Mouse (Mus musculus) testis, adult 2 months (tissue): ENCODE measurements around the gene Ctso. TPM values are rescaled to one million over a fixed set of nuclear protein-coding genes. Genes with fewer than 3 reads are reported as not detected.

Source experiments
- H3K27ac ChIP-seq: fragments of 200-500 bp; 2 replicates; pipeline ENCODE4 v1.5.1; 2012; ENCODE audit warnings: low read depth, low read length; ENCODE audit not compliant: control insufficient read depth, insufficient read depth
- H3K27me3 ChIP-seq: fragments of 200-500 bp; 2 replicates; pipeline ENCODE4 v1.6.1; 2012; ENCODE audit warnings: mild to moderate bottlenecking, low read length, moderate library complexity; ENCODE audit not compliant: control insufficient read depth, insufficient read depth
- H3K36me3 ChIP-seq: fragments of 200-500 bp; 2 replicates; pipeline ENCODE4 v1.6.1; 2012; ENCODE audit warnings: mild to moderate bottlenecking, low read length; ENCODE audit not compliant: control insufficient read depth, insufficient read depth
- H3K4me1 ChIP-seq: fragments of 200-500 bp; 2 replicates; pipeline ENCODE4 v1.6.1; 2012; ENCODE audit warnings: low read length; ENCODE audit not compliant: control insufficient read depth, insufficient read depth
- H3K4me3 ChIP-seq: fragments of 200-500 bp; 2 replicates; pipeline ENCODE4 v1.5.1; 2012; ENCODE audit warnings: low read depth, mild to moderate bottlenecking, low read length, moderate library complexity, mixed read lengths; ENCODE audit not compliant: control insufficient read depth
- CTCF ChIP-seq: fragments of 200-500 bp; IDR thresholded peaks from 2 replicates; pipeline ENCODE4 v1.5.1; 2012; ENCODE audit warnings: low read depth, mild to moderate bottlenecking, inconsistent platforms, low read length, moderate library complexity; ENCODE audit not compliant: control insufficient read depth, insufficient read depth, insufficient replicate concordance
- POLR2A ChIP-seq: fragments of 200-500 bp; IDR thresholded peaks from 2 replicates; pipeline ENCODE4 v1.6.1; 2012; ENCODE audit warnings: low read depth, mild to moderate bottlenecking, inconsistent platforms, low read length, moderate library complexity; ENCODE audit not compliant: control insufficient read depth
- polyA plus RNA-seq: library from polyadenylated mRNA; depleted of rRNA; stranded (reverse); fragments of >200 nt; gene quantifications from 2 replicates; pipeline ENCODE4 v1.2.3, GENCODE M21; 2012; rRNA removed

Ctso gene
- polyA plus RNA-seq = 3.3 and 4.0 TPM in 2 replicates

DNA sequence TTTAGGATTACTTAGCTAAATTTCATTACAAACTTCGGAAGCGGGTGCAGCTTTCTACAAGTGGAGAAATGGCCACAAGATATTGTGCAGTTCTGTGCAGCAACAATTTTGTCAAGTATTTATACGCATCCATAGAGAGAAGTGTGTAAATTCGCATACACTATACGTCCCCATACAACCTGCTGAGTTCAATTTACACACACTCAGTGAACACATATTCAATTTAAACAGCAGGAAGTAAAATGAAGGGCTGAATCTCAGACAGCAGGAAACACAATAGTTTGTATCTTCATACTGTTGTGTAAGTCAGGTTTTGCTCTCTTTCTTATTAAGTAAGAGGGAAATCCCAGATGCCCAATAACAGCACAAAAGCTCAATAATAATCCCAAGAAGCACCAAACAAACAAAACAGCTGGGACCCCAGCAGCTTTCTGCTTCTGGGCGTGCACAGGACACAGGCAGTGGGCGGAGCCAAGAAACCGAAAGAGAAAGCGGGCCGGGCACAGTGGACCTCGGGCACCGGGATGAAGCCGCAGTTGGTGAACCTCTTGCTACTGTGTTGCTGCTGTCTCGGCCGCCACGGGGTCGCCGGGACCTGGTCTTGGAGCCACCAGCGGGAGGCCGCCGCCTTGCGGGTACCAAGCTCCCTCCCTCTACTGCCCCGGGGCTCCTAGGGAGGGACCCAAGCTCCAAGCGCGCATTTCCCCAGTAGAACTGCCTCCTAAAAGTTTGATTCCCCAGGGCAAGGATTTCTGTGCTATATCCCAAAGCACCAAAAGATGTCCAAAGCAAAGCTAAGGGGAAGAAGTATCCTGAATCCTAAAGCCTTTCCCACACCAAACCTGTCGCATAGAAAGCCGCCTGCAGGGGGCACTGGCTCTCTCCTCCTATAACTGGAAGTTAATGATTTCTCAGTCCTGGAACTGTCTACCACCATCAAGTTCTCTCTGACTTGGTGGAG lies at the start of gene Ctso:
Ctso (plus strand) TSS at position 461 of the 961 bp plus-strand sequence.
- peaks cover 3% of the 10 kb centered on the region for H3K4me1 ChIP-seq
- no peaks in the 10 kb centered on the region for H3K27me3 ChIP-seq
- H3K36me3 ChIP-seq = no peaks in the 10 kb centered on the region
- peak within 1 kb of the TSS; percentile 92 for H3K4me3 ChIP-seq
- TF ChIP-seq CTCF (peak; percentile 25; the same call in 1 of the 2 replicates), POLR2A (peak; percentile 13; the same call in 1 of the 2 replicates)
- H3K27ac ChIP-seq = peak within 1 kb of the TSS; percentile 94

DNA sequence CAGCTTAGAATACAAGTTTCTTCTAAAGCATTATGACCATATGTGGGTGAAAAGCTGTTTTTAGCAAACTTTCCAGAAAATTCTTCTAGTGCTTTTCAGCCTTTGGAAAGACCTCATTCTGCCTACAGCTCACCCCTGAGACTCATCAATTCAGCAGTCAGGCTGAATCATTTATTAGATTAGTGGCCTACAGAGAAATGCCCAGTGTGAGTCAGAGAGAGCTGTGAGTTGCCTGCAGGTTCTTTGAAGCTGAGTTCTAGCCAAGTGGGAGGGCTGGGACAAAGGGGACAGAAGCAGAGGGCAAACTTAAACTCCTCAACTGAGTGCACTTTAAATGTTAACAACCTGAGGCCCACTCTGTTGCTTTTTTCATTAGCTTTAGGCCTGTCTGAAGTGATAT lies 48.5 kb upstream of the Ctso start:
- H3K4me3 ChIP-seq = no peak overlapping the region
- H3K36me3 ChIP-seq = no peaks in the 10 kb centered on the region
- no peaks in the 10 kb centered on the region for H3K27me3 ChIP-seq
- no peak overlapping the region for H3K27ac ChIP-seq
- TF ChIP-seq POLR2A = no peak
- no peak for TF ChIP-seq CTCF
- H3K4me1 ChIP-seq = no peaks in the 10 kb centered on the region

DNA sequence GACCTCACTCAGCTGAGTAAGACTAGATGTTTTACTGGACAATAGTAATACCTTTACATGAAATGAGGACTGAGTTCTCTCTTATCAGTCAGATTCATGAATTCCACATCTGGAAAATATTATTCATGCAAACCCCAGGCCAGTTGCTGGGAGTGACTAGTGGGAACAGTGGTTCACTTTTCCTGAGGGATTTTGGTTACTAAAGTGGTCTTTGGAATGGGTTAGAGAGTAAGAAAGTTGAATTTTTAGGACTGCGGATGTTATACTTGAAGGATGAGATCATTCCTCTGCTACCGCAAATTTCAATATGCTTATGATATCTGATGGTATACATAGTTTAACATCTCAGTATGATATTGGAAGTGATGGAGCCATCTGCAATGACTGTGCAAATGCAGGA lies 46.8 kb upstream of the Ctso start:
- Histone ChIP-seq H3K27me3 (no peaks in the 10 kb centered on the region), H3K27ac (no peak overlapping the region), H3K4me1 (no peaks in the 10 kb centered on the region), H3K36me3 (no peaks in the 10 kb centered on the region), H3K4me3 (no peak overlapping the region)
- no peak for TF ChIP-seq POLR2A

DNA sequence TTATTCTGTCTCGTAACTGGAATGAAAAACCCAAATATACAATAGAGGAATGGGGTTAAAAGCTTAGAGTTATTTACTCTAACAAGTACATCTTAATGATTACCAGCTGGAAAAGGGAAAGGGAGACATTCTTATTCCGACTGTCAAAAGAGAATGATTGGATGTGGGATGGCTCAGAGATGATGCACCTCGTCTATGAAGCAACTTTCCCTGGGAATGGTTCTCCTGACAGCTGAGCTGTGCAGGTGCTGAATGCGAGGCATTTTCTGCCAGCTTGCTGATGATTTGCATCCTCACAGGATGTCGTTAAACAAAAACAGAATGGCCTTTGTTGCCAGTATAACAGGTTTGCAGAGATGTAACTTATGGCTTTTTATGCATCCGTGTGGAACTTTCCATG lies 43.3 kb upstream of the Ctso start:
- H3K27ac ChIP-seq = no peak overlapping the region
- no peaks in the 10 kb centered on the region for H3K36me3 ChIP-seq
- H3K27me3 ChIP-seq = no peaks in the 10 kb centered on the region
- no peaks in the 10 kb centered on the region for H3K4me1 ChIP-seq
- H3K4me3 ChIP-seq = no peak overlapping the region
- no peak for TF ChIP-seq CTCF

DNA sequence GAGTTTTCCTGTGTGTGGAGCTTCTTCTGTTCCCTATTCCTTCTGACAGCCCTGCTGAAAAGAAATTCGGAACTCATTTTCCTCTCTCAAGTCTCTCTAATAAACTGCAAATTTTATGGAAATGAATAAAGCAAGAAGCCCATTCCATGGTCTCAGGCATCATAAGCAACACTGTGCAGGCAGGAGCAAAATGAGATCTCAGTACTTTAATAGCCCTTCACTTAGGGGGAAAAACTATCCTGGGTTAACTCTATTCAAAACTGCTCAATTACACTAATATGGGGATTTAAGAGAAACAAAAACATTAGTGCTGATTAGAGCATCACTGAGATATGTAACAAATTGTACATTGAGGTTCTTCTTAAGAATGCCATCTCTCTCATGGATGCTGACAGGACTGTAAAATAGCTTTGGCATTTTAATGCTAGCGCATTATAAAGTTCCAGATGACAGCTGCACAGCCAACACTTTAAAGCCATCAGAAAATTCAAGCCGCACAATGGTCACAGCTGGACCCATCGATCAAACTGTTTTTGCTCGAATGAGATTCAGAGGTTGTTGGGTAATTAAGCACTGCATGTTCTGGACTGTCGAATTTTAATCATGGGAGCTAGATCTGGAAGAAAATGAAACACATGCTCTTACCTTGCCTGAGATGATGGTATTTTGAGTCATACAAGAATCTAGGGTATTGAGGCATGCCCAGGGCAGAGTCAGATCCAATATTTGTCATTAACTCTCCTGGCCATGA lies 21.9 kb upstream of the Ctso start:
- H3K4me1 ChIP-seq = no peaks in the 10 kb centered on the region
- TF ChIP-seq POLR2A = no peak
- TF ChIP-seq CTCF = no peak
- no peak overlapping the region for H3K4me3 ChIP-seq
- no peak overlapping the region for H3K27ac ChIP-seq
- H3K27me3 ChIP-seq = no peaks in the 10 kb centered on the region
- H3K36me3 ChIP-seq = no peaks in the 10 kb centered on the region

DNA sequence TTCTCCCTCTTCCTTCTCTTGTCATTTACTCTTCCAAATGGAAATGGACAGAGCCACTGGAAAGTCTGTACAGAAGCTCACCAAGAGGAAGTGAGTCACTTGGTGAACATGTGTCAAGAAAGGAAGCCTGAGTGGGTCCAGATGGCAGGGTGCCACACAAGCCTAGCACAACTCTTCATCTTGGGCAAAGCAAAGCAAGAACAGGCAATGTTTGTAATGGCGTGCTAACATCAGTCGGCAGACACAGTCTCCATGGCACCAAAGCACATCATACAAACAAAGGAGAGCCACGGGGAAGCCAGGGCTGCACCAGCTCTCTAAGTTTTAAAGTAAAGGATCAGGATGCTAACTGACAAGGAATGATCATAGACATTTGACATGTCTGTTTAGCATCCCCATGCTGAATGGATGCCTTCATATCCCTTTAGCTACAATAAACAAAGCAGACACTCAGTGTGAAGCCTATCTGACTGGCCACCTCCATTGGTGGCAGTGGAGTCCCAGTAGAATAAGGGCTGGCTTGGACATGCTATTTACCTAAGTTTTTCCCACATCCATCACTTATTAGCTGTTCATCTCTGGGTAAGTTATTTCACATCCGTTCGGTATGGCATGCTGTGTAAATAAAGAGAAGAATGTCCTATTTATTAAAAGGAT lies 16.2 kb upstream of the Ctso start:
- no peaks in the 10 kb centered on the region for H3K4me1 ChIP-seq
- no peak overlapping the region for H3K27ac ChIP-seq
- H3K27me3 ChIP-seq = no peaks in the 10 kb centered on the region
- TF ChIP-seq POLR2A (no peak), CTCF (no peak)
- H3K36me3 ChIP-seq = no peaks in the 10 kb centered on the region
- no peak overlapping the region for H3K4me3 ChIP-seq
